Mouse (Mus musculus) mesoderm, embryonic 11.5 days (tissue): ENCODE measurements around the gene Cdc25b.

Experiments
- DNase-seq: peaks from one replicate; pipeline ENCODE4 v3.0.0-alpha.2; 2012; ENCODE audit warnings: low read depth, low spot score

Cdc25b gene

DNA sequence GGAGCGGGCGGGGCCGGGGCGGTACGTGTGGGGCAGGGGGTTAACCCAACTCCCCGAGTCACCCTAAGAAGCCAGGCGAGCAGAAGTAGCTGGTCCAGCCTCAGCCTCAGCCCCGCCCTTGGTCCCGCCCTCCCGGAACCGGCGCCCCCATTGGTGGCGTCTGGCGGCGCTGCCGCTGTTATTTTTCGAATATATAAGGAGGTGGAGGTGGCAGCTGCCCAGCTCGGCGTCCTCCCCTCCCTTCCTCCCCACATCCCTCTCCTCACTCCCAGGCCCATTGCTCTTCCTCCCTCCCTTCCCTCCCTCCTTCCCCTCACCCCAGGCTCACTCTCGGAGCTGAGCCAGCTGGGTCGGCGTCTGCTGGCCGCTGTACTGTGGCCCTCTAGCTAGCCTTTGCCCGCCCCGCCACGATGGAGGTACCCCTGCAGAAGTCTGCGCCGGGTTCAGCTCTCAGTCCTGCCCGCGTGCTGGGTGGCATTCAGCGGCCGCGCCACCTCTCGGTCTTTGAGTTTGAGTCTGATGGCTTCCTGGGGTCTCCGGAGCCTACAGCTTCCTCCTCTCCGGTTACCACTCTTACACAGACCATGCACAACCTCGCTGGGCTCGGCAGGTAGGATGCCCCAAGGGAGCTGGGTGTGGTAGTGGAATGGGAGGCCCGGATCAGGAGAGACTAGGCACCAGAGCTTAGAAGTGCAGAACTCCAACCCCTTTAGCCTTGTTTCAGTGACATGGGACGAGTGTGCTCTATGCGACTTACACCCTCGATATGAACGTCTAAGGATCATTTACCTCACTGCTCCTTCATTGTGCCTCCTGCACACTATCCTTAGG, at the start of gene Cdc25b, which contains the start of gene Spef1:
TSS of gene Cdc25b (plus strand) at position 179 of the 831 bp plus-strand sequence.
TSS of gene Spef1 (minus strand) at position 512 of the 831 bp plus-strand sequence.
- DNase-seq, result peak; percentile 87

DNA sequence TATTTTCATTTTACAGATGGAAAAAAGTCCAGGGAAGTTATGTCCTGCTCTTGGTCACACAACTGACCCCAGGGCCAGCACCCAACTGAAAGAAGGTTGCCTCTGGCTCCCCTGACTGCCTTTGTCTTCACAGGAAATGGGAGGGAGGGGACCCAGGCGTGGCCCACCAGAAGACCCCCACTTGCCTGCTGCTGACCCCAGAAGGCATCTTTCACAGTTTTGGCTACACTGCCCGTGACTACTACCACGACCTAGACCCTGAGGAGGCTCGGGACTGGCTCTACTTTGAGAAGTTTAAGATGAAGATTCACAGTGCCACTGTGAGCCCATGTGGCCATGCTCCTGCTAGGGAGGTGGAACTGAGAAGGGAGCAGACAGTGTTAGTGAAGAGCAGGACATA, 48.5 kb upstream of the Cdc25b start:
- DNase-seq, result no peak

GRCm38 (mm10) chr2:131138760-131139159, 48.0 kb upstream of the Cdc25b start:
- DNase-seq, result no peak

DNA sequence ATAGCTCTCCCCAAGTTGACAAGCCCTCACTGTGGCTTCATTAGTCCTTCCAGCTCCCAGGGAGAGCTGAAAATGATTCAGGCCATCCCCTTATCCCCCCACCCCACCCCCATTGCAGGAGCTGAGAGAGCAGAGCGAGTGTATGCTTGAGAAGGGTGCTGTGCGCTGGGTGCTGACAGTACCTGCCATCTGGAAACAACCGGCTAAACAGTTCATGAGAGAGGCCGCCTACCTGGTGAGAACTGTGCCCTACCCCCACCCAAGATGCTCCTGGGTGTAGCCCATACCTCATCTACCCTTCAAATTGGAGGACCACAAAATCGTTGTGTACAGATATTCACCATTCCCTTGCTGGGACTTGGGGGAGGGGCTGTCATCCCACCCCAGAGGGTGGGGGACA, 47.5 kb upstream of the Cdc25b start:
- DNase-seq, result no peak

DNA sequence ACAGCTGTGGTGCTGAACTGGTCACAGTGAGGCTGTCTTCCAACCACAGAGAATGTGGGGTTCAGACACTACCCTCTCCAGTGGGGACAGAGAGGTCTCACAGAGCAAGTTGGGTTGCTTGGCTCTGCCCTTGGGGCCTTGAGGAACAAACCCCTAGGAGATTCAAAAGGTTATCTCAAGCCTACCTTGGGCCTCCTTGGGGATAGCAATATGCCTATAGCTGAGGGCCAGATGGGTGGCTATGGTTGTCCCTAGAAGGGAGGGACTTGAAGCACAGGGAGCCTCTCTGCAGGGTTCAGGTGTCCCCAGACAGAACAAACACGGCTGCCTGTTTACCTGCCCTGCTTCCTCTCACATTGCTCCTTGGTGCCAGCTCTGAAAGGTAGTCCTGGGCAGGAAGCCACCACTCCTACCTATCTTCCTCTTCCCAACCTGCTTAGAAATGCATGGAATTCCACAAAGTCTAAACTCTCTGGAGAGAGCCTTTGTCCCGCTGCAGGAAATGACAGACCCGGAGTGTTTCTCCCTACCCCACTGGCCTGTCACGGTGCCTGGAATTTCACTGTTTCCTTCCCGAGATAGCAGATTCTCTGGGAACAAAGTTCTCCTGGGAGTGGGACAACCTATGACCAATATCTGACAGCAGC, 46.7 kb upstream of the Cdc25b start:
- no peak for DNase-seq

DNA sequence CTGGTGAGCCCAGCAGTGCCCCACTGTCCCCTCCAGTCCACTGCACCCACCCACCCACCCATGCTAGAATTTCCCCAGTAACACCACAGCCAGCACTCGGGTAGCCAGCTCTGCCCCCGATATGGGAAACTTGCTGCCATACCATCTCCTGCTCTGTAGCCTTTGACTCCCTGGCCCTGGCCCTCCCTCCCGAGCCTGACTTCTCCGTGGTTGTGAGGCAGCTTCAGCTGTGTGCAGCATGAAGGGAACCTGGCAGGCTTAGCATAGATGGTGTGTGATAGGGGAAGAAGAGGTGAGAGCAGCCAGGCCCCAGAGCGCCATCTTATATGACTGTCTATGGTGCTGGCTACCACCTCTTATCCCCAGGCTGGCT, 46.2 kb upstream of the Cdc25b start:
- no peak for DNase-seq

- no peak for DNase-seq
These were observed 45.3 kb upstream of the Cdc25b start for GRCm38 (mm10) chr2:131141336-131141986.

DNA sequence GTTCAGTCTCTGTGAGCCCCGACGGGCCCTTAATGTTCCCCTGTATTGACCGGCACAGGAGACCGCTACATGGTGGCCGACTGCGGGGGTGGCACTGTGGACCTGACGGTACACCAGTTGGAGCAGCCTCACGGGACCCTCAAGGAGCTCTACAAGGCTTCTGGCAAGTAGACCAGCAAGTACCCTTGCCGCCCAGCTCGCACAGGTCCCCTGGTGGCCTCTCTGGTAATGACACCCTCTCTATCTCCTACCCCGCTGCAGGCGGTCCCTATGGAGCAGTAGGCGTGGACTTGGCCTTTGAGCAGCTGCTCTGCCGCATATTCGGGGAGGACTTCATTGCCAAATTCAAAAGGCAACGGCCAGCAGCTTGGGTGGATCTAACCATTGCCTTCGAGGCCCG, 44.2 kb upstream of the Cdc25b start:
- DNase-seq, result peak; percentile 80

DNA sequence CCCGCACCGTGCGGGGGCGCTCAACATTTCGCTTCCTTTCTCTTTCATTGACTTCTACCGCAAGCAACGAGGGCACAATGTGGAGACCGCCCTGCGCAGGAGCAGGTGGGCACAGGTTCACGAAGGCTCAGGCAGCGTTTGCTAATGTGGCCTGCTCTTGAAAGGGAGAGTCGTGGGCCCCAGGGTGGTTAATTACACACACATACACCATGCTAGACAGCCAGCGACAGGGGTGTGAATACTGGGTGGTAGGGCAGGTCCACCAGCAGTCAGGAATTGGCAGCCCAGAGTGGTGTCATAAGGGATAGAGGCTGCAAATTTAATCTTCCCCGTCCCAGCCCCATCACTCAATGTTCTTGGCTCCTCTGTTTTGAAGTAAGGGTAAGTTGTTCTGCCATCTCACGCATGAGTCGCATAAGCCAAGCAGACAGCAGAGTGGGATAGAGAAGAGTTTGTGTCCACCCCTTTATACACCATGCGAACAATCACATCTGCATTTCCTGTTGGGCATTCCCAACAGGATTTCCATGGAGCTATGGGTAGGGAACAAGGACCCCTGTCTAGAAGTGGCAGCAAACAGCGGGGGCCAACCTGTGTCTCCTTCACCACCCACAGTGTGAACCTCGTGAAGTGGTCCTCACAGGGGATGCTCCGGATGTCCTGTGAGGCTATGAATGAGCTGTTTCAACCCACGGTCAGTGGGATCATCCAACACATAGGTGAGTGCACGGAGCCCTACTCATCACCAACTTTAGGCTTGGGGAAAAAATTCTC, 43.6 kb upstream of the Cdc25b start:
- DNase-seq, result no peak

DNA sequence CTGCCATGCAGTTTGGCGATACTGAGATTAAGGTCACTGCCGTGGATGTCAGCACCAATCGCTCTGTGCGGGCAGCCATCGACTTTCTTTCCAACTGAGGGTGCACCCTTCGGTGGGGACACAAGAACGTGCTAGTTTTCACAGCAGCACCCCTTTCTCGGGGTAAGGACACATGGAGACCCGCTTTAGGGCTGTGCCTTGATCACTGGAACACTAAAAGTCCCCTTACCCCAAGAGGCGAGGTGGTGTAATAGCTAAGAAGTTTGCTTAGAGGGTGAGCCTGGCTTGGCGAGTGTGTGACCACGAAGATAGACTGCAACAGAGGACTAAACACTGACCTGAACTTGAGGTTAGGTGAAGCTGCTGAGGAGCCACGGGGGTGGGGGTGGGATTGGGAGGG, 41.6 kb upstream of the Cdc25b start:
- DNase-seq, result no peak

GRCm38 (mm10) chr2:131145536-131145935, 41.2 kb upstream of the Cdc25b start:
- DNase-seq, result no peak

GRCm38 (mm10) chr2:131146193-131147042, 40.3 kb upstream of the Cdc25b start:
- DNase-seq, result no peak

DNA sequence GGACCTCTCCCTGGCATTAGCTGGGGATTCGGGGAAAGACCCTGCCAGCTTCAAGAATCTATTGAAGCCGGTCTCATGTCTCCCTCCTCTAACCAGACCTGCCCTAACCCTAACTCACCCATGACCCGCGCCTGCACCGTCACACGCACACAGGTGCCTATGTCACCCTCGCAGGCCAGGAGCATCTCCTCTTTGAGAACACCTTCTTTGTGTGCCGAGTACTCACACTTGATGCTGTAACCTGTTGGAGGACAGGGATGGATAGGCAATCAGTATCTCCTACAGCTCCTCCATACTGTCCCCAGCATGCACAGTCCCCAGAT, 39.7 kb upstream of the Cdc25b start:
- no peak for DNase-seq

DNA sequence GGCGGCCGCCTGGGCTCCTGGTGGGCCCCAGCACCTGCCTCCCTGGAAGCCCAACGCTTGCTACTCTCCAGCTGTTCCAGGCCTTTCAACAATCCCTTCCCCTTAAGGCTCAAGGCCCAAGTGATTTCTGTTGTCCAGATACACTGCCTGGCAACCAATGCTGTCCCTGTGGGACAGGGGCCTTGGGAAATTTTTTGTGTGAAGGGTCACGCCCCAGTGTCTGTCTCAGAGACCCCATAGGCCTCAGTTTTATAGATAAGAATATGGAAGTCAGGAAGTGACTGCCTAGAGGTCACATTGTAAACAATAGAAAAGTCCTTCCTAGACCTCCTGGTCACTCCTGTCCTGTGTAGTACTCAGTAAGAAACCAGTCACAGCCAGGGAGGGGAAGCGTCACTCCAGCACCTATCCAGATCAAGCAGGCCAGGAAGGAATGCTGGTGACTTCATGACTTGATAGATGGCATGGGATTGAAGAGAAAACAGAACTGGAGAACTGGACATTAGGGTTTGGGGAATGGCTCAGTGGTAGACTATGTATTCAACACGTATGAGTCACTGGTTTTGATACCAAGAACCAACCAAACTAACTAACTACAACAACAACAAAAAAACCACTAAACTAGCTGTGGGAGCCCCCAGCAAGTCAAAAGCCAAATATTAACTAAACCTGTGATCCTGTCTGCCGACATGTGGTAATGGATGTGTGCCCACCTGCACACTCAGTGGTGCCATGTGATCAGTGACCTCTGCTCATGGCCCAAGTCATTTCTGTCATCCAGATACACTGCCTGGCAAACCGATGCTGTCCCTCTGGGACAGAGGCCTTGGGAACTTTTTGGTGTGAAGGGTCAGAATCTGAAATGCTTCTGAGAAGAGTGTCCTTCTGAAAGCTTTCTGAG, 38.1 kb upstream of the Cdc25b start:
- DNase-seq, result no peak

DNA sequence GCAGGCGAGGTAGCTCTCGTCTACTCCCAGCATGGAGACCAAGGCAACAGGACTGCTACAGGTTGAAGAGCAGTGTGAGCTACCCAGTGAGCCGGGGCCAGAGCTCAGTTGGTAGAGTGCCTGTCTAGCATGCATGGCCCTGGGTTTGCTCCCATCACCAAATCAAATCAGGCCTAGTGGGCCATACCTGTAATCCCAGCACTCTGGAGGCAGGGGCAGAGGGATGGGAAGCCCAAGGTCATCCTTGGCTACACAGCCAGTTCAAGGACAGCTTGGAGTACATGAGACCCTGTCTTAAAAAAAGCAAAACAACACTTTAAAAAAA, 37.5 kb upstream of the Cdc25b start:
- no peak for DNase-seq

DNA sequence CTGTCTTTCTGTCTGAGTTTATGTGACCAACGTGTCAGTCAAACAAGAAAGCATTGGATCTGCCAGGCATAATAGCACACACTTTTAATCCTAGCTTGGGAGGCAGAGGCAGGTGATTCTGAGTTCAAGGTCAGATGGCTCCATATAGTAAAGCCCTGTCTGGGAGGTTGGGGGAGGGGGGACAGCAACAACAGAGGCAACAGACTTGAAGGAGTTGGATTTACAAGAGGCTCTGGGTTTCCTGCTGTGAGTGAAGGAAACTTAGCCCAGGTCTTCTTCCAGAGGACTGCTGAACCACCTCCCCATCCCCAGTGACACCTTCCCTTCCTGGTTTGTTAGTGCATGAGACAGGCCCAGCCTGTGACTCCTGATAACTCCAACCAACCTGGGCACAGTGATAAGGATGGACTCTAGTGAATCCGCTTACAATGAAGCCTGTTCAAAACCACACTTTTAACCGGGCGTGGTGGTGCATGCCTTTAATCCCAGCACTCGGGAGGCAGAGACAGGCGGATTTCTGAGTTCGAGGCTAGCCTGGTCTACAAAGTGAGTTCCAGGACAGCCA, 34.5 kb upstream of the Cdc25b start:
- DNase-seq, result no peak

- DNase-seq, result no peak
These were observed 32.7 kb upstream of the Cdc25b start for GRCm38 (mm10) chr2:131154036-131154435.

DNA sequence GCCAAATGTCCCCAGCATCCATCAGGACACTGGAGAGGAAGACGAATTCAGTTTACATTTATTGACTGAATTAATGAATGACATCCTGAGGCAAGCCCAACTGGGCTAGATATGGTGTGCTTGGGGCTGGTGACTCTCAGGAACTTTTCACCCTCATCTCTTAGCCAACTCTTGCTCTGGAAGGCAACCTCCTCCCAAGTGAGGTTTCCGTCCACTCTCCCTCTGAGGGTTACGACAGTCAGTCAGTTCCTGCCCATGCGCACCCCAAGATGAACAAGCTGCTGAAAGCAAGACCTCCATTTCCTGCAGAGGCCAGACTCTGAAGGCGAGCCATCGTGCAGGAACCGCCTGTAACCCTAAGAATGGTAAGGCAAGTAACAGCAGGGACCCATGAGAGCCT, 29.8 kb upstream of the Cdc25b start:
- no peak for DNase-seq

DNA sequence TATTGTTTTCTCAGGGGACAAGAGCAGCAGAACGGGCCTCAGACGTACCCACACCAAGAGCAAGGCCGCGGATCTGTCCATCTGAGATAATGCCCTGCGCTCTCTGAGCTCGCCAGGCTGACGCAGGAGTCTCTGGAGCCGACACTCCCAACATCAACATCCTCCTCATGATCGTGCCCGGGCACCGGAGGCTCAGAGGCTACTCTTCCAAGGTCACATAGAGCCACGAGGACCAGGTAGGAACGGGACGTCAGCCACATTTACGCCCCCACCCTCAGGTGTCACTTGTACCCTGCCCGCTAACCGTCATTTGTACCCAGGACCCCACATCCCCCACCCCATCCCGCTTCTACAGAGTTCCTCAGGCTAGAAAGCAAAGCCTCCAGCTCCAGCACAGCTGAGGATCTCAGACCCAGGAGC, 27.2 kb upstream of the Cdc25b start:
- DNase-seq, result peak; percentile 43
